Mouse (Mus musculus) embryonic stem cell, embryonic (primary cell): ENCODE data around the gene Tmem104.

Experiments used
- CTCF ChIA-PET, 4 experiments: fragments of 300-600 bp in 2 of 4; fragments of 350-600 bp in 2 of 4; sonication (Branson Sonifier 250); formaldehyde crosslinking; loops; one replicate each; lab custom pipeline; 2022; ENCODE audit warnings: inconsistent platforms in 2 of 4; lab: Charles Lee
- POLR2A ChIA-PET, 4 experiments: fragments of 300-600 bp in 2 of 4; fragments of 350-600 bp in 2 of 4; sonication (Branson Sonifier 250); formaldehyde crosslinking; loops; one replicate each; lab custom pipeline; 2022; ENCODE audit warnings: antibody characterized with exemption in 4 of 4, inconsistent platforms in 1 of 4; lab: Charles Lee

Tmem104 gene

DNA sequence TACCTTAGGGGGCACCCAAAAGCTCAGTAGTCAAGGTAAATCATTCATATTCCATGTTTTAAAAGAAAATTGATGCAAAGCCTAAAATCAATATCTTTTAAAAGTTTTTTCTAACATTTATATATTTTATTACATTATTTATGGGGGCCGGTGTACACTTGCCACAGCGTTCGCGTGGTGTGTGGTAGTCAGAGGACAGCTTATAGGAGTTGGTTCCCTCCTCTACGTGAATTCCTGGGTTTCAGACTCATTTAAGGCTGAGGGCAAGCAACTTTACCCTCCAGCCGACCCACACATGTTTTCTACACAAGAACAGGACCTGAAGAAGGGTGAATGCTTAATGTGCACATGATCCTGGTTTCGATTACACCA, 90.3 kb downstream of the Tmem104 start:
- ChIA-PET CTCF (interaction anchor here (0.5 to 2.5 kb wide), 26 partner anchors 9 to 754 kb away, joined by 3 to 22 read pairs (median 4); partner anchors contain the start of genes Cdr2l (in 1 of the 4), Grin2c (in 1 of the 4) and Slc9a3r1 (in 1 of the 4)), POLR2A (interaction anchor here (0.6 to 3.2 kb wide), 103 partner anchors 9 to 1156 kb away, joined by 3 to 46 read pairs (median 5); partner anchors contain the start of genes Slc9a3r1 (in 4 of the 4), Grin2c (in 3 of the 4), Jpt1 (in 3 of the 4) and Cdr2l (in 2 of the 4))

DNA sequence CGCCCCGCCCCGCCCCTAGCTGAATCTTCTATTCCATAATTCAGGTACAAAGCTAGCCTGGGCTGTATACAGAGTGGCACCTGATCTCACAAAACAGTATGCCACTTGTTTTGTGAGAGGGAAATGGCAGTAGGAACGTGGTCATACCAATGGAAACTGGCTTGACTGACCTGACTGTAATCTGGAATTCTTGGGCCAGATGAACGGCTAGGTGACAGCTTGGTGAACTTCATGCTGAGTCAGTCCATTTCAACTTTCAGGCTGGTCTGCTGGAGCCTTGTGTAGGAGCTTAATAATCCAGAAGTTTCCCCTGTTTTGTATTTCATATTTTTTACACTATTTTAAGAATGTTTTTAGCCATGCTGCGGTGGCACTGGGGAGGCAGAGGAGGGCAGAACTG, 90.9 kb downstream of the Tmem104 start:
- CTCF ChIA-PET, result interaction anchor here in 1 of 4 experiments (1.7 to 2.5 kb wide), 3 partner anchors 12 to 150 kb away, joined by 4 to 22 read pairs (median 21); partner anchors contain the start of gene Grin2c
- POLR2A ChIA-PET, result interaction anchor here in 3 of 4 experiments (0.7 to 3.1 kb wide), 13 partner anchors 9 to 746 kb away, joined by 3 to 32 read pairs (median 10); partner anchors contain the start of genes Nat9 (in 1 of the 3) and Tmem104 (in 1 of the 3)

DNA sequence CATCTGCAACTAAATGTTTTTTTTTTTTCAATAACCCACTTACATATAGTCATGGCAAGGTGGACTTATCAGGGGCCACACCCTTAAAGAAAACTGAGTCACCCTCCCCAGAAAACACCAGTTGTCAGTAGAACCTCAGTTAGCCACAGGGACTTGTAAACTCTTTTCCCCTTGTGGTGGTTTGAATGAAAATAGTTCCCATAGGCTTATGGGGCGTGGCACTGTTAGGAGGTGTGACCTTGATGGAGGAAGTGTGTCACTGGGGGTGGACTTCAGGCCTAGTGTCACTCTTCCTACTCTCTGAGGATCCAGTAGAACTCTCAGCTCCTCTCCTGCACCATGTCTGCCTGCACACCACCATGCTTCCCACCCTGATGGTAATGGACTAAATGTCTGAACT, 92.4 kb downstream of the Tmem104 start:
- CTCF ChIA-PET, result interaction anchor here in 1 of 4 experiments (1.1 kb wide), 1 partner anchor 57 kb away, joined by 12 read pairs; no protein-coding TSS in a partner anchor
- POLR2A ChIA-PET, result no interaction called here

- POLR2A ChIA-PET, result interaction anchor here in 3 of 4 experiments (0.8 to 2.2 kb wide), 8 partner anchors 10 to 179 kb away, joined by 3 to 8 read pairs (median 4); partner anchors contain the start of genes Fads6 (in 1 of the 3) and Slc9a3r1 (in 1 of the 3)
- CTCF ChIA-PET, result interaction anchor here in 2 of 4 experiments (0.7 to 1.6 kb wide), 5 partner anchors 15 to 438 kb away, joined by 3 to 6 read pairs (median 4); partner anchors contain the start of genes Fads6 (in 1 of the 2) and Ush1g (in 1 of the 2)
These were observed 95.0 kb downstream of the Tmem104 start for GRCm38 (mm10) chr11:115282295-115282694.

- ChIA-PET CTCF (interaction anchor here in 2 of 4 experiments (0.7 to 1.6 kb wide), 5 partner anchors 14 to 438 kb away, joined by 3 to 6 read pairs (median 4); partner anchors contain the start of genes Fads6 (in 1 of the 2) and Ush1g (in 1 of the 2)), POLR2A (interaction anchor here (0.6 to 2.2 kb wide), 10 partner anchors 10 to 180 kb away, joined by 3 to 8 read pairs (median 4); partner anchors contain the start of genes Fads6 (in 1 of the 4) and Slc9a3r1 (in 1 of the 4))
These were observed 95.6 kb downstream of the Tmem104 start for GRCm38 (mm10) chr11:115282723-115283485.

DNA sequence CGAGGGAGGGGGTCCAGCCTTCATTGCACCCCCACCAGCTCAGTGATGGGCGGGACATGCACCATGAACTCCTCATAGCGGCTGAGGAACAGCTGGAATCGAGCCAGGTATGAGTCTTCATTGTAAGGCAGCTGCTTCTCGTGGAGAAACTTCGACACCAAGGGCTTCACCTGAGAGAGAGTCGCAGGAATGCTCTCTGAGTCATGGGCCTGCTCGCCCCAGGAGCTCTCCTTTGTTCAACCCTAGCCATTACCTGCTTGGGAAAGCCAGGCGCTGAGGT, 96.1 kb downstream of the Tmem104 start:
- ChIA-PET CTCF (interaction anchor here in 2 of 4 experiments (1.2 to 1.6 kb wide), 2 partner anchors 38 to 59 kb away, joined by 3 to 6 read pairs; partner anchors contain the start of gene Ush1g (in 1 of the 2)), POLR2A (interaction anchor here in 2 of 4 experiments (0.6 to 2.2 kb wide), 5 partner anchors 9 to 120 kb away, joined by 3 to 8 read pairs (median 4); partner anchors contain the start of gene Slc9a3r1 (in 1 of the 2))

DNA sequence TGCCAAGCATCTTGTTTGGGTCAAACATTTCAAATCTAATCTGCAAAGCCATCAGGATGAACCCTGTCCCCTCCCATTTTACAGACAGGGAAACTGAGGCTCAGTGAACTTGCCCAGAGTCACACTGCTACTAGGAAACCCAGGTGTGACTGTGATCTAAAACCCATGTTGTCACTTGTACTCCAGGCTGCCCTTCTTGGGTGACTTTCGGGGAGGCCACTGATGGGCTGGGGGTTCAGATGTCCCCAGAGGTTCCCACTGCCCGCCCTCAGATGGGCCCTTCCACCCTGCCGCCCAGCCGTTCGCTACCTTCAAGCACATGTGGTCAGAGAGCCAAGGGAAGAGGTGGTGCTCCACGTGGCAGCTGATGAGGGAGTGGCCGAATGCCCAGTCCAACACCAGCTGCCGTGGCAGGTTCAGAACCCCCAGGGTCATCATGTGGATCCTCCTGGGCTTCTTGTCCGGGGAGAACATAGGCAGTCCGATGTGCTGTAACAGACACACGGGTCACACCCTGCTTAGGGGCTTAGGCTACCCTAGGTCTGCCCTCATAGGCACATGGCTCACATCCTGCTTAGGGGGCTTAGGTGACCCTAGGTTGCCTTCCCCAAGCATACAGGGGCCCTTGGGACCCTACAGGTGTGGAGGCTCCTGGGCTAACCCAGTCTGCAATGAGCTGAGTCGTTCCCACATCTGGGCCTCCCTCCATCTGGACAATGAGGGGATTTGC, 96.8 kb downstream of the Tmem104 start:
- ChIA-PET POLR2A (interaction anchor here in 1 of 4 experiments (1.3 to 1.7 kb wide), 2 partner anchors 8 to 9 kb away, joined by 4 read pairs; no protein-coding TSS in a partner anchor), CTCF (interaction anchor here in 3 of 4 experiments (0.5 to 1.6 kb wide), 3 partner anchors 38 to 93 kb away, joined by 3 to 6 read pairs (median 3); partner anchors contain the start of gene Ush1g (in 1 of the 3))

- CTCF ChIA-PET, result interaction anchor here in 3 of 4 experiments (0.6 to 1.5 kb wide), 5 partner anchors 8 to 103 kb away, joined by 3 to 6 read pairs (median 4); partner anchors contain the start of genes Fdxr (in 1 of the 3), Grin2c (in 1 of the 3) and Ush1g (in 1 of the 3)
- POLR2A ChIA-PET, result interaction anchor here in 3 of 4 experiments (1.4 to 4.1 kb wide), 7 partner anchors 8 to 127 kb away, joined by 3 to 46 read pairs (median 19); partner anchors contain the start of genes Fdxr (in 3 of the 3) and Fads6 (in 1 of the 3)
These were observed 98.0 kb downstream of the Tmem104 start for GRCm38 (mm10) chr11:115285282-115285681.

- CTCF ChIA-PET, result interaction anchor here in 3 of 4 experiments (0.6 to 1.5 kb wide), 9 partner anchors 9 to 576 kb away, joined by 3 to 6 read pairs (median 4); partner anchors contain the start of genes Fdxr (in 1 of the 3), Grin2c (in 1 of the 3) and Ush1g (in 1 of the 3)
- POLR2A ChIA-PET, result interaction anchor here in 3 of 4 experiments (0.6 to 4.1 kb wide), 16 partner anchors 9 to 1806 kb away, joined by 3 to 46 read pairs (median 4); partner anchors contain the start of genes Fdxr (in 3 of the 3), Fads6 (in 2 of the 3), Grin2c (in 1 of the 3) and Jpt1 (in 1 of the 3)
These were observed 99.1 kb downstream of the Tmem104 start for GRCm38 (mm10) chr11:115286201-115286993.

DNA sequence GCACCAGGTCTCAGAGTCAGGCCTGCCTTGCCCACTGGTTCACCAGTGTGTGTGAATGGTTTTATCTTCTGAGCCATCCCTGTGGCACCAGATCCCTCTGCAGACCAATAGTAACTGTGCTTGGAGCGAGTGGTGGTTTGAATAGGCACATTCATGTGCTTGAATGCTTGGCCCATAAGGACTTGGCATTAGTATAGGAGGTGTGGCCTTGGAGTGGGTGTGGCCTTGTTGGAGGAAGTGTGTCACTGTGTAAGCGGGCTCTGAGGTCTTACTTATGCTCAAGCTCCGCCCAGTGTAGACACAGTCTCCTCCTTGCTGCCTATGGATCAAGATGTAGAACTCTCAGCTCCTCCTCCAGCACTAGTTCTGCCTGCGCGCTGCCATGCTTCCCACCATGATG, 100.1 kb downstream of the Tmem104 start:
- ChIA-PET POLR2A (interaction anchor here (0.5 to 4.1 kb wide), 21 partner anchors 9 to 227 kb away, joined by 3 to 46 read pairs (median 3); partner anchors contain the start of genes Fdxr (in 4 of the 4), Fads6 (in 3 of the 4), Grin2c (in 1 of the 4) and Jpt1 (in 1 of the 4)), CTCF (interaction anchor here in 3 of 4 experiments (0.6 to 1.5 kb wide), 5 partner anchors 10 to 199 kb away, joined by 3 to 7 read pairs (median 6); partner anchors contain the start of gene Fads6 (in 1 of the 3))

GRCm38 (mm10) chr11:115288305-115288704, 101.0 kb downstream of the Tmem104 start:
- POLR2A ChIA-PET, result interaction anchor here in 3 of 4 experiments (0.7 to 4.1 kb wide), 7 partner anchors 9 to 139 kb away, joined by 3 to 46 read pairs (median 19); partner anchors contain the start of genes Fdxr (in 3 of the 3) and Fads6 (in 2 of the 3)
- CTCF ChIA-PET, result interaction anchor here in 1 of 4 experiments (1.5 kb wide), 1 partner anchor 9 kb away, joined by 4 read pairs; the partner anchor contains the start of gene Fads6

DNA sequence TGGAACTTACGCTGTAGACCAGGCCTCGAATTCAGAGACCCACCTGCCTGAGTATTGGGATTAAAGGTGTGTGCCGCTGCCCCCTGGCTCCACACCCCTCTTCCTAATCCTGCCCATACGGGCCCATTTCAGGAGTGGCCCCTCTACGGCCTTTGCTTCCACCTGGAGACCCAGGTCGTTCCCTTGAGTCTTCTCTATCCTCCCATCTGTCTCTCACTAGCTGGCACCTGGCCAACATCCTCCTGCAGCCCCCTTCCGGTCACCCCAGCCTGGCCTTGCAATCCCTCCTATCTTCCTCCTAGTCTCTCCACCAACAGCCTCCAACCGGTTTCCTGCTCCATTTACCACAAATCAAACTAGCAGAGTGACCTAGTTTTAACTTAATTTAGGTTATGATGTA, 102.6 kb downstream of the Tmem104 start:
- ChIA-PET POLR2A (interaction anchor here in 1 of 4 experiments (0.7 to 1.7 kb wide), 3 partner anchors 12 to 685 kb away, joined by 3 to 5 read pairs (median 3); partner anchors contain the start of genes Fdxr and Itgb4), CTCF (interaction anchor here in 1 of 4 experiments (1.6 kb wide), 1 partner anchor 65 kb away, joined by 5 read pairs; no protein-coding TSS in a partner anchor)

DNA sequence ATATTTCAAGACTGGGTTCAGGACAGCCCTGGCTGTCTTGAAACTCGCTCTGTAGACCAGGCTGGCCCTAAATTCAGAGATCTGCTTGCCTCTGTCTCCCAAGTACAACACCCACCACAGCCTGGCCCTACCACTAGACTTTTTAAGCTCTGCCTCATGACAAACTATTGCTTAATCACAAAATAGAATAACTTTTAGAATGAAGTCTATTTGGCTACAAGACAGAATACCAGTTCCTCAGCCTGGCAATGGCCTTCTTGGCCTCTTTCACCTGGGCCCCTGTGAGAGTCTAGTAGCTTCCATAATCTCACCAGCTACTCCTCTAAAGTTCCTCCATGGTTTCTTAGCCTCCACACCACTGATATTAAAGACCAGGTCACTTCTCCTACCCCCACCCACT, 103.0 kb downstream of the Tmem104 start:
- CTCF ChIA-PET, result interaction anchor here in 3 of 4 experiments (0.8 to 1.6 kb wide), 4 partner anchors 30 to 138 kb away, joined by 3 to 5 read pairs (median 4); no protein-coding TSS in a partner anchor
- POLR2A ChIA-PET, result interaction anchor here in 1 of 4 experiments (0.7 to 1.7 kb wide), 3 partner anchors 13 to 684 kb away, joined by 3 to 5 read pairs (median 3); partner anchors contain the start of genes Fdxr and Itgb4

GRCm38 (mm10) chr11:115290919-115291318, 103.6 kb downstream of the Tmem104 start:
- CTCF ChIA-PET, result interaction anchor here (0.5 to 1.6 kb wide), 6 partner anchors 29 to 535 kb away, joined by 3 to 5 read pairs (median 3); no protein-coding TSS in a partner anchor
- POLR2A ChIA-PET, result interaction anchor here in 2 of 4 experiments (0.6 to 1.7 kb wide), 3 partner anchors 13 to 218 kb away, joined by 3 to 7 read pairs (median 5); partner anchors contain the start of gene Fdxr (in 1 of the 2)

DNA sequence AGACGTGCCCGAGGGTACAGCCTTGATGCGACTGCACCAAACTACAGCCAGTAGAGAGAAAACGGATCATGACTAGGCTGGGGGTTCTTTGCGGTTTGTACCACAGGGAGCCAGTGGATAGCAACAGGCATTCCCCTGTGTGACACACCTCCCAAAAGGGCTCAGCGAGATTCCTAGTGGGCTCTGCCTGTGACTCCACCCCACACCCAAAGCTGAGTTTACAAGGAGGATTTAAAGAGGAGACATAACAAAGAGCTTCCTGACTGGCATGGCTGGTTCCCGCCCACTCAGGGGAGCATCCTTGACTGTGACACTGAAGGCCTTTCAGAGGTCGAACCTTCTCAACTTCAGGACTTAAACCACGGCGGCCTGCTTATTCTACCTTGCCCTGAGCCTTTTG, 104.2 kb downstream of the Tmem104 start:
- ChIA-PET CTCF (interaction anchor here in 2 of 4 experiments (0.6 to 1.3 kb wide), 3 partner anchors 62 to 137 kb away, joined by 3 to 4 read pairs (median 4); no protein-coding TSS in a partner anchor), POLR2A (interaction anchor here in 2 of 4 experiments (1.5 to 2.7 kb wide), 3 partner anchors 14 to 84 kb away, joined by 3 to 20 read pairs (median 3); partner anchors contain the start of gene Fdxr (in 1 of the 2))
